Mouse (Mus musculus): Measurements from ENCODE around the gene Madcam1. TPM values are rescaled to one million over a fixed set of nuclear protein-coding genes. Genes with fewer than 3 reads are reported as not detected.

The Madcam1 gene
- total RNA-seq, 4 experiments from 2014 or later = not detected

DNA sequence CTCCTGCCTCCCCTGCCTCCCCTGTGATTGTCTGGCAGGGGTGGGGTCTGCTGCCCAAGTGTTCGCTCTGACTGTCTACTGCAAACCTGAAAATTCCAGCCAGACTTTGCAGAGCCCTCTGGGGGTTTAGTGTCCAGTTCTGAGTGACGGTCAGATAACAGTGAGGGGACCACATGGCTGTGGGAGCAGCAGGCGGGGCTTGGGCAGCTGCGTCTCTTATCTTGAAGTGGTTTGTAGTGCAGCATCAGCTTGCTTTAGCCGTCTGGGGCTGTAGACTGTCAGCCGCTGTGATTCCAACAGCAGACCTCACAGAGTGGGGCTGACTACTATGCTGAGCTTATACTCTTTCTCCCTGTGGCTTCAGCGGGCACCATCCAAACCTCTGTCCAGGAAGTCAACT lies 44.9 kb downstream of the Madcam1 start:
- no peak for DNase-seq (ENCODE audit: low spot score in 2 of 2)

DNA sequence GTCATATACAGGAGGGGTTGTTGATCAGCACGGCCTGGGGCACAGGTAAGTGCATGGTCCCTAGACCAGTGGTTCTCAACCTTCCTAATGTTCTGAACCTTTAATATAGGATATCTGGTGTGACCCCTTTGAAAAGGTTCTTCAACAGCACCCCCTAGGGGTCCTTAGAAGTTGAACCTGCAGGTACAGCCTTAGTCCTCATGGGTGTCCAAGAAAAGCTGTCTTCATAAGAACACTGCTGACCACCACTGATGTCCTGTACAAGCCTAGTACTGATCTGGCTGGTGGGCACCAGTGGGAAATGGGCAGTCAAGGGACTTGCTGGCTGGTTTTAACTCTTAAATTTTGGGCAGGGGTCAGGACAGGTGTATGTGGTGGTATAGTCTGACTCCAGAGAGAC lies 47.7 kb downstream of the Madcam1 start:
- no peak for DNase-seq (ENCODE audit: low spot score in 2 of 2)

DNA sequence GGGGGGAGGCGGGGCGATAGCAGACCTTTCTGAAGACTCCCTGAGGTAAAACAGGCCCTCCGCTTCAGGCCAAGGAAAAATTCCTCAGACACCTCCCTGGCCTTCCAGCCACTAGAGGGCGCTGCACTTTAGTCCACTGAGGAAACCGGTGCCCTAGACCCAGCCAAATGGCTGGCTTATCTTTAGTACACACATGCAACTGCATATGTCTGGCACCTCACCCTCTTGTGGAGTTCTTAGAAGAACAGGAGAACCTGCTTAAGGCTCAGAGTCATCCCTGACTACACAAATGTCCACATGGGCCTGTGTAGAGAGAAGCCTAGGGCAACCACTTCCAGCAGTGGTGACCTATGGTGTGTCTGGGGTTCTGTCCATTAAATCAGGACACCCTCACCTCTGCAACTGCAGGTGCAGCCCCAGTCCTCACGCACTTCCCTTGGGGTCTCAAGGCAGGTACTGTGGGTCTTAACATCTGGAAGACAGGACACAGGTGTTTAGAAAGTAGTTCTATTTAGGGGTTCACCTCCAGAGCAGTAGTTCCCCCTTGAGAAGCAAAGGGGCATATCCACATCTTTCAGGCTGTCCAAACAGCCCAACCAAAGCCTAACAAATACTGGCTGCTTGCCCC lies 48.3 kb downstream of the Madcam1 start:
- peak; percentile 67 to 78 for DNase-seq (ENCODE audit: low spot score in 2 of 2)

DNA sequence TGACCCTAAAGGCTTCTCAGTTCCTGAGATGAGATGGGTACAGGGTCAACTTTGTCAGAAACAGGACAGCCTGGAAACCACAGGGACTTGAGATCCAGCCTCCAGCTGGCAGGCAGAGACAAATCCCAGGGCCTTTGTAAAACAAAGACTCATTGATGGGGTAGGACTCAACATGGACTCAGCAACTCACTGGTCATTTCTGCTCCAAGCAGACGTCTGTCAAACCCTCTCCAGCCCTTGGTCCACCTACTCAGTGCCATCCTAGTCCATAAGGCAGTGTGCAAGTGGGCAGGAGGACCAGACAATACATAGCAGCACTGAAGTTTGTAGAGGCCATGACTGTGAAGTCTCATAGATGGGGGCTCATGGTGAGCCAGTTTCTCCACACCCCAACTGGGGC lies 48.8 kb downstream of the Madcam1 start:
- DNase-seq (ENCODE audit: low spot score in 2 of 2) = no peak

DNA sequence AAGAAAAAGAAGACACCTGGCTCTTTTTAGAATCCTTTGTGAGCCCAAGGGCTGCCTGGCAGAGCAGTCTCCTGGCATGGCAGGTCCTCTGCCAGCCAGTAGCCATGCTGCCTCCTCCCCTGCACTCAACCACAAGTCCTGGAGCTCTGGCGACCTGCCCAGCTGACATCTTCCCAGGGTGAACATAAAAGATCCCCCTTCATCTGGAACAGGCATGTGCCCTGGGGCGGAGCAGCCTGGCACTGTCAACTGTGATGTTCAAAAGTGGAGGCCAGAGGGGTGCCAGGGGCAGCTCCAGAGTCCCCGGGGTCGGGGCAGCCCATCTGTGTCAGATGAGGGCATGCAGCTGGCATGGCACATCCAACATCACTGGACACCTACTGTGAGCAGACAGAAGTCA lies 50.6 kb downstream of the Madcam1 start:
- no peak for DNase-seq (ENCODE audit: low spot score in 2 of 2)

DNA sequence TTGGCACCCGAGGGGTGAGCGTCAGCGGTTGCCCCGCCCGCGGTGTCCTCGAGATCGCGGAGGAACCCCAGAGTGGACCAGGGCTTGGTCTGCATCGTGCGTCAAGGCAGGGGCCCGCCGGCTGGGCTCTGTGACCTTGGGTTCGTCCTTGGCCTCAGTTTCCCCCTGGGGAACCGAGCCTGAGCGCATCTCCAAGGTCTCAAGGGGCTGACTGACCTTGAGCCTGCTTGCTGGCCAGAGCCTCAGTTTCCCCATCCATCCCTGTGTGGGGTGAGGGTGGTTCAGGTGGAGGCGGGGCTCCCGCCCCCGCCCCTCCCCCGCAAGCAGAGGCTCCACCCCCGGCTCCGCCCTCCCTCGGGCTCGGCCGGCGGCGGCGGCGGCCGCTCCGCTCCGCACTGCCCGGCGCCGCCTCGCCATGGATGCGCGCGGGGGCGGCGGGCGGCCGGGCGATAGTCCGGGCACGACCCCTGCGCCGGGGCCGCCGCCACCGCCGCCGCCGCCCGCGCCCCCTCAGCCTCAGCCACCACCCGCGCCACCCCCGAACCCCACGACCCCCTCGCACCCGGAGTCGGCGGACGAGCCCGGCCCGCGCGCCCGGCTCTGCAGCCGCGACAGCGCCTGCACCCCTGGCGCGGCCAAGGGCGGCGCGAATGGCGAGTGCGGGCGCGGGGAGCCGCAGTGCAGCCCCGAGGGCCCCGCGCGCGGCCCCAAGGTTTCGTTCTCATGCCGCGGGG lies 52.1 kb downstream of the Madcam1 start, which contains the start of gene Hcn2:
Hcn2 (plus strand) TSS at position 381 of the 734 bp plus-strand sequence.
- DNase-seq (ENCODE audit: low spot score in 2 of 2) = no peak

DNA sequence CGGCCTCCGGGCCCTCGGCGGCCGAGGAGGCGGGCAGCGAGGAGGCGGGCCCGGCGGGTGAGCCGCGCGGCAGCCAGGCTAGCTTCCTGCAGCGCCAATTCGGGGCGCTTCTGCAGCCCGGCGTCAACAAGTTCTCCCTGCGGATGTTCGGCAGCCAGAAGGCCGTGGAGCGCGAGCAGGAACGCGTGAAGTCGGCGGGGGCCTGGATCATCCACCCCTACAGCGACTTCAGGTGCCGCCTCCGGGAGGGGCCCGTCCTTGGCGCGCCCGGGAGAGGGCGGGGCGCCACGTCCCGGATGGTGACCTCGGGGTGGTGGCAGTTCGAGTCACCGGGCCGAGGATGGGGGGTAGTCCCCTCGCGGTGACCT lies 52.6 kb downstream of the Madcam1 start:
- DNase-seq (ENCODE audit: low spot score in 2 of 2) = no peak

DNA sequence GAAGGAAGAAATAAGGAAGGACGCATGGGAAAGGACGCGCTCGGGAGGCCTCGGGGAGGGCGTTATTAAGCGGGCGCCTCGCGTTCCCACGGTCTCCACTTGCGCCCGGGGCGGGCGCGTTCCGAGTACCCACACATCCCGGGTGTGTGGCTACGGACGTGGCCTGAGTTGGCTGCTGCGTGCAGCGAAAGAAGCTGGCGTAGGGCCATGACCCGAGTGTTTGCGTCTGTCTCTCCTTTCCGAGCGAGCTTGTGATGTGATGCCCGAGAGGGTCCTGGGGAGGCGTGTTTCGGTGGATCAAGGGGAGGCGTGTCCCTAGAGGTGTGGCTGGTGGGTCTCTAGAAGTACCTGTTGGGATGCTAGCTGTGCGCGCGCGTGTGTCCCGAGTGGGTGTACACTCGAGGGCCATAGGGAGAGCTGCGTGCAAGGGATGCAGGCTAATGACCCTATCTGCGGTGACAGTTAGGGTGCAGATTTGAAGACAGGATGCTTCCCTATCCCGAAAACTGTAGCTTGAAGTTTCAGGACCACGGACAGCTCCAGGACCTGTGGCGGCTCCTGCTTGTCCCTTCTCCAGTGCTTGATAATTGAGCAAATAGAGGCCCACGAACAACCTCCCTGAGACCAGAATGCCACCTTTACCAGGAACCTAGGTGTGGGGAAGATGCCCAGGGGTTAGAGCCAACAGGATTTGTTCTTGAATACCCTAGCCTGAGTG lies 53.4 kb downstream of the Madcam1 start:
- DNase-seq (ENCODE audit: low spot score in 2 of 2) = no peak

Other genes starting within 250 kb of the Madcam1 start
- not detected for gene Vmn2r83, start 195.8 kb upstream of the Madcam1 start, total RNA-seq (2022)
- gene Plpp2, start 130.8 kb upstream of the Madcam1 start, total RNA-seq (2022) = 1 to 10 TPM; 5.6 to 9.3 (median 6.9) TPM
- gene Mier2, start 109.4 kb upstream of the Madcam1 start, total RNA-seq (2022) = 10 to 100 TPM; 51.2 to 72.3 (median 53.0) TPM
- under 1 TPM in 1 of 4 experiments, not detected in 3; 0.61 TPM for gene Theg, start 77.2 kb upstream of the Madcam1 start, total RNA-seq (2022)
- gene C2cd4c, start 50.5 kb upstream of the Madcam1 start, total RNA-seq (2022) = 10 to 100 TPM; 13.4 to 17.6 (median 15.5) TPM
- 10 to 100 TPM; 41.1 to 51.9 (median 45.4) TPM for gene Shc2, start 26.6 kb upstream of the Madcam1 start, total RNA-seq (2022)
- gene Odf3l2, start 18.8 kb upstream of the Madcam1 start, total RNA-seq (2022) = under 1 TPM in 3 of 4 experiments, not detected in 1; 0.27 to 0.60 (median 0.39) TPM
- 10 to 100 TPM; 48.4 to 72.6 (median 64.3) TPM for gene Tpgs1, start 4.8 kb downstream of the Madcam1 start, total RNA-seq (2022)
- 10 to 100 TPM; 57.9 to 67.0 (median 66.1) TPM for gene Cdc34, start 17.6 kb downstream of the Madcam1 start, total RNA-seq (2022)
- 1 to 10 TPM; 2.3 to 3.5 (median 3.3) TPM for gene Gzmm, start 24.5 kb downstream of the Madcam1 start, total RNA-seq (2022)
- gene Bsg, start 39.9 kb downstream of the Madcam1 start, total RNA-seq (2022) = 100 to 1,000 TPM; 515 to 593 (median 535) TPM
- 100 to 1,000 TPM; 120 to 128 (median 121) TPM for gene Hcn2, start 52.1 kb downstream of the Madcam1 start, total RNA-seq (2022)
- 10 to 100 TPM; 44.5 to 58.2 (median 51.3) TPM for gene Polrmt, start 82.0 kb downstream of the Madcam1 start, total RNA-seq (2022)
- gene Fgf22, start 90.5 kb downstream of the Madcam1 start, total RNA-seq (2022) = 1 to 10 TPM; 1.7 to 4.6 (median 2.4) TPM
- gene Rnf126, start 102.4 kb downstream of the Madcam1 start, total RNA-seq (2022) = 10 to 100 TPM; 72.4 to 82.9 (median 75.8) TPM
- 1 to 10 TPM; 2.2 to 2.9 (median 2.4) TPM for gene Fstl3, start 112.7 kb downstream of the Madcam1 start, total RNA-seq (2022)
- under 1 TPM in 3 of 4 experiments, not detected in 1; 0.43 to 0.83 (median 0.50) TPM for gene Prss57, start 126.4 kb downstream of the Madcam1 start, total RNA-seq (2022)
- 100 to 1,000 TPM; 244 to 264 (median 260) TPM for gene Palm, start 129.0 kb downstream of the Madcam1 start, total RNA-seq (2022)
- gene Misp, start 156.4 kb downstream of the Madcam1 start, total RNA-seq (2022) = 1 to 10 TPM in 2 of 4 experiments, not detected in 2; 1.6 to 1.9 TPM
- 10 to 100 TPM; 67.7 to 76.4 (median 73.7) TPM for gene Ptbp1, start 189.9 kb downstream of the Madcam1 start, total RNA-seq (2022)
- 1 to 10 TPM; 1.2 to 2.3 (median 1.5) TPM for gene Prtn3, start 209.9 kb downstream of the Madcam1 start, total RNA-seq (2022)
- gene Plppr3, start 210.1 kb downstream of the Madcam1 start, total RNA-seq (2022) = 10 to 100 TPM; 34.6 to 41.0 (median 38.0) TPM
- not detected for gene Elane, start 221.7 kb downstream of the Madcam1 start, total RNA-seq (2022)
- under 1 TPM in 1 of 4 experiments, not detected in 3; 0.39 TPM for gene Cfd, start 226.3 kb downstream of the Madcam1 start, total RNA-seq (2022)
- 10 to 100 TPM; 50.4 to 61.2 (median 57.1) TPM for gene Med16, start 244.4 kb downstream of the Madcam1 start, total RNA-seq (2022)
- not detected for gene Gm26602, start 246.3 kb downstream of the Madcam1 start, total RNA-seq (2022)

All from layer of hippocampus, adult 8-10 months (tissue).